Mouse (Mus musculus) forebrain, embryonic 12.5 days (tissue): ENCODE measurements around the gene Megf11. TPM values are rescaled to one million over a fixed set of nuclear protein-coding genes. Genes with fewer than 3 reads are reported as not detected.

Experiments used
- ATAC-seq: fragments of 200-750 bp; cut with Nextera tagmentation; 2 replicates; pipeline ENCODE4 v1.8.0; 2017; ENCODE audit warnings: moderate TSS enrichment; ENCODE audit not compliant: low FRiP score
- H3K27ac ChIP-seq: fragments of 300-500 bp; sonication (generic); 2 replicates; pipeline ENCODE4 v1.5.1; 2016; ENCODE audit warnings: mild to moderate bottlenecking
- H3K27me3 ChIP-seq: fragments of 300-500 bp; sonication (generic); 2 replicates; pipeline ENCODE4 v1.6.1; 2016; ENCODE audit warnings: mild to moderate bottlenecking
- H3K36me3 ChIP-seq: fragments of 300-500 bp; sonication (generic); replicated peaks from 2 replicates; pipeline ENCODE4 v1.6.1; 2016; ENCODE audit warnings: mild to moderate bottlenecking
- H3K4me1 ChIP-seq: fragments of 300-500 bp; sonication (generic); 2 replicates; pipeline ENCODE4 v1.6.1; 2016
- H3K4me2 ChIP-seq: fragments of 300-500 bp; sonication (generic); 2 replicates; pipeline ENCODE4 v1.6.1; 2016; ENCODE audit warnings: mild to moderate bottlenecking, moderate library complexity
- H3K4me3 ChIP-seq: fragments of 300-500 bp; sonication (generic); replicated peaks from 2 replicates; pipeline ENCODE4 v1.5.1; 2016; ENCODE audit warnings: mild to moderate bottlenecking
- H3K9ac ChIP-seq: fragments of 300-500 bp; sonication (generic); 2 replicates; pipeline ENCODE4 v1.6.1; 2016; ENCODE audit warnings: mild to moderate bottlenecking
- H3K9me3 ChIP-seq: fragments of 300-500 bp; sonication (generic); 2 replicates; pipeline ENCODE4 v1.6.1; 2016
- WGBS: fragments of 180-500 bp; shearing (Covaris S2); methylation state at CpG from one replicate; pipeline ENCODE4 v1.1.7; 2016; 5-methylcytosine and 5-hydroxymethylcytosine counted together
- polyA plus RNA-seq: library from polyadenylated mRNA; unstranded; fragments of >200 nt; fragmentation: Nextera tagmentation; extraction: Ambion mirVana; gene quantifications from 2 replicates; pipeline ENCODE4 v1.2.1, GENCODE M21; 2016

Gene Megf11
- polyA plus RNA-seq, 1 experiment from 2014 or later: 3.8 TPM

DNA sequence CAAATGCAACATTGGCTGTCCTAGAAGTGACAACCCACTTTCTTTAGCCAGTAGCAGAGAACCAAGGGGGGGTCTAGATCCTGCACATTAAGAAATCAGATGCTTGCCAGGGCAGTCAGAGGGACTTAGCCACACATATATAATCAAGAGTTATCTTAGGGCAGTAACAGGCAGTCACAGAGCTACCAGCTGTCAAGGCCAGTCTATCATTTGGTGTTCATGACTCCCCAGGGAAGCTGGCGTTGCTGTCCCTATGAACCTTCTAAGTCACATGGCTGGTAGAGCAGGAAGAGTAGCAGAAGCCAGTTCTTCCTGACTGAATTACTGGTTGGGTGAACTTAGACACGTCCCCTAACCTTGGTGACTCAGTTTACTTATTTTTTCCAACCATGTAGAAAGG lies 307.7 kb downstream of the Megf11 start:
- Histone ChIP-seq H3K9me3 (no peaks in the 10 kb centered on the region), H3K4me3 (no peak overlapping the region), H3K36me3 (peaks cover 6% of the 10 kb centered on the region; the same call in 1 of the 2 replicates), H3K4me2 (no peak overlapping the region), H3K27ac (no peak overlapping the region), H3K9ac (no peak overlapping the region), H3K27me3 (0 out of 2 replicates have a peak, but pooled peaks cover 2% of the 10 kb centered on the region), H3K4me1 (0 out of 2 replicates have a peak, but pooled peaks cover 2% of the 10 kb centered on the region)
- no peak for ATAC-seq
- 79% methylated on average over 2 of the region's 2 CpGs for WGBS

DNA sequence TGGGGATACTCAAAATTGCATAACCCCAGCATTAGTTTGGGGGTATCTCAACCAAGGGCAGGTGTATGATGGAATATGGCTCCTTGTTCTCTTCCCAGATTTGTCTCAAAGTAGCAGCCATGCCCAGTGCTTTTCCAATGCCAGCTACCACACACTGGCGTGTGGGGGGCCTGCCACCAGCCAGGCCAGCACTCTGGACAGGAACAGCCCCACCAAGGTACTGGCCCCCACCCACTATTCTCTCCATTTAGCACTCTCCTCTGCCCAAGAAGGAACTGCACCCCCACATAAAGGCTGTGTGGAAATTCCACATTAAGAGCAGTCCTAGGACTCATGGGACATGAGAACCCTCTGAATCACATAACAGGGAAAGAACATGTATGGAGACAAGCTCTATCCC lies 309.8 kb downstream of the Megf11 start:
- Histone ChIP-seq H3K27ac (no peak overlapping the region), H3K9me3 (no peaks in the 10 kb centered on the region), H3K4me1 (0 out of 2 replicates have a peak, but pooled peaks cover 2% of the 10 kb centered on the region), H3K36me3 (peaks cover 6% of the 10 kb centered on the region; the same call in 1 of the 2 replicates), H3K4me2 (no peak overlapping the region), H3K4me3 (no peak overlapping the region), H3K9ac (no peak overlapping the region), H3K27me3 (no peaks in the 10 kb centered on the region)
- WGBS: 80% methylated on average over 1 of the region's 1 CpGs
- ATAC-seq: no peak

DNA sequence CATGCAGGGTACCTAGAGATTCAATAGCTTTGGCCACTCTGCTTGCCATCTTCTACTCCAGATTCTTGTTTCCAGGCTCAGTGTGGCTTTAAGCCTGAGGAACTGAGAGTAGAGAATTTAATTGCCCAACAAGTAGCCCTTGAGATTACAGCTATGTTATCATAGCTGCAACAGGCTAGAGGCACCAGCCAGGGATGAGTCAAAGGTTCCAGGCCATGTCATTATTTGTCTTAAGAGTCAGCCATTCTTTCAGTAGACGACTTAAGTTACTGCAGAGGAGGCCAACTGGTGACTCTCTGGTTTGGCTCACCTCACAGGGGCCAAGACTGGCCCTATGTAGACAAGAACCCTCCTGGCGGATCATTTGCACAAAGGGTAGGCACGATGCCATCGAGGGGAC lies 311.0 kb downstream of the Megf11 start:
- Histone ChIP-seq H3K9ac (no peak overlapping the region), H3K4me3 (no peak overlapping the region), H3K36me3 (peaks cover 6% of the 10 kb centered on the region; the same call in 1 of the 2 replicates), H3K27ac (no peak overlapping the region), H3K4me1 (no peaks in the 10 kb centered on the region), H3K27me3 (no peaks in the 10 kb centered on the region), H3K4me2 (no peak overlapping the region), H3K9me3 (no peaks in the 10 kb centered on the region)
- no peak for ATAC-seq
- 91% methylated on average over 4 of the region's 4 CpGs for WGBS

DNA sequence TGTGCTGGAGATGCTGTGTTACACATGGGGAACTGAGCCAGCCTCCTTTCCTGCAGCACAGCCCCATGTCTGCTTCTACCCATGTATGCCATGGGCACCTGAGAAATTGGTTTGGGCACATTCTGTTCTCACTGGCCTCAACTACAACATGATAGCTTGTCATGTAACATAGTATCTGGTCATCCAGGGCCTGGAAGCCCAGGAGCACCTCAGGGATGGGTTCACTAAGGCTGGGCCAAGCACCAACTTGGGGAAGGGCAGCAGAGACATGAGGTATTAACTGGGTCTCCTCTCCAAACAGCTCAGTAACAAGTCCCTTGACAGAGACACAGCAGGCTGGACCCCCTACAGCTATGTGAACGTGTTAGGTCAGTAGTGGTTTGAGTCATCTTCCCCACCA lies 311.6 kb downstream of the Megf11 start:
- peaks cover 6% of the 10 kb centered on the region; the same call in 1 of the 2 replicates for H3K36me3 ChIP-seq
- H3K4me2 ChIP-seq: no peak overlapping the region
- ATAC-seq: no peak
- no peaks in the 10 kb centered on the region for H3K4me1 ChIP-seq
- no peaks in the 10 kb centered on the region for H3K9me3 ChIP-seq
- H3K9ac ChIP-seq: no peak overlapping the region
- no peak overlapping the region for H3K4me3 ChIP-seq
- H3K27me3 ChIP-seq: no peaks in the 10 kb centered on the region
- 52% methylated on average over 1 of the region's 1 CpGs for WGBS
- H3K27ac ChIP-seq: no peak overlapping the region

DNA sequence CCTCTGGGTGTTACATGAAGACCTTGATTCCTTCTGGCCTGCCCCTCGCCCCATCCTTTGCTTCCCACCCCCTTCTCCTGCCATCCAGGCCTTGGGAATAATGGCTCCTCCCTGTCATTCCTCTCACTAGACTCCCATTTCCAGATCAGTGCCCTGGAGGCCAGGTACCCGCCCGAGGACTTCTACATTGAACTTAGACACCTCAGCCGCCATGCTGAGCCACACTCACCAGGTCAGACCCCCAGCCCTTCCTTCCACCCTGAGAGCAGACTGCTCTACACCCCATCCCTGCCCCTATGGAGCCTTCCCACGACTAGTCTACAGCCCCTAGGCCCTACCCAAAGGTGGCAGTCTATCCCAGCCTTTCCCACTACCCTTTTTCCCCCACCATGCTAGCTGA lies 312.3 kb downstream of the Megf11 start:
- no peaks in the 10 kb centered on the region for H3K9me3 ChIP-seq
- no peak overlapping the region for H3K9ac ChIP-seq
- no peaks in the 10 kb centered on the region for H3K27me3 ChIP-seq
- H3K36me3 ChIP-seq: peaks cover 6% of the 10 kb centered on the region; the same call in 1 of the 2 replicates
- H3K27ac ChIP-seq: no peak overlapping the region
- H3K4me3 ChIP-seq: no peak overlapping the region
- ATAC-seq: no peak
- 89% methylated on average over 5 of the region's 5 CpGs for WGBS
- no peaks in the 10 kb centered on the region for H3K4me1 ChIP-seq
- no peak overlapping the region for H3K4me2 ChIP-seq

DNA sequence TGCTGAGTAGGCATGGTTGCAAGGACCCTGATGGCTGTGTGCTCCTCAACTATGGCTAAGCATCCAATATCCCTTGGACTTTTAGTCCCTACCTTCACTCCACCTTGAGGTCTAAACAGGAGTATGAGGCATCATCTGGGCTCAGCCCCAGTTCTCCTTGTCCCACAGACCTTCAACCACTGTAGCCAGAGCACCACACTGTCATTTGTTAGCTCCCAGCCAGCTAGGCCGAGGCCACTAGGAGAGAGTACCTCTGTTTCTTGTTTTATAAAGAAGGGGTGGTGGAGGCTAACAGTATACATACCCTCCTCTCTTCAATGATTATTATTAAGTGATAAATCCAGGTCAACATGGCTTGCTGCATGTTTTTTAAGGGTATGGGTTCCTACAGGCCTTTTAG lies 313.2 kb downstream of the Megf11 start:
- 97% methylated on average over 1 of the region's 1 CpGs for WGBS
- Histone ChIP-seq H3K9me3 (no peaks in the 10 kb centered on the region), H3K4me2 (no peak overlapping the region), H3K4me3 (no peak overlapping the region), H3K27ac (no peak overlapping the region), H3K27me3 (no peaks in the 10 kb centered on the region), H3K36me3 (0 out of 2 replicates have a peak, but pooled peaks cover 6% of the 10 kb centered on the region), H3K4me1 (no peaks in the 10 kb centered on the region), H3K9ac (no peak overlapping the region)
- no peak for ATAC-seq

DNA sequence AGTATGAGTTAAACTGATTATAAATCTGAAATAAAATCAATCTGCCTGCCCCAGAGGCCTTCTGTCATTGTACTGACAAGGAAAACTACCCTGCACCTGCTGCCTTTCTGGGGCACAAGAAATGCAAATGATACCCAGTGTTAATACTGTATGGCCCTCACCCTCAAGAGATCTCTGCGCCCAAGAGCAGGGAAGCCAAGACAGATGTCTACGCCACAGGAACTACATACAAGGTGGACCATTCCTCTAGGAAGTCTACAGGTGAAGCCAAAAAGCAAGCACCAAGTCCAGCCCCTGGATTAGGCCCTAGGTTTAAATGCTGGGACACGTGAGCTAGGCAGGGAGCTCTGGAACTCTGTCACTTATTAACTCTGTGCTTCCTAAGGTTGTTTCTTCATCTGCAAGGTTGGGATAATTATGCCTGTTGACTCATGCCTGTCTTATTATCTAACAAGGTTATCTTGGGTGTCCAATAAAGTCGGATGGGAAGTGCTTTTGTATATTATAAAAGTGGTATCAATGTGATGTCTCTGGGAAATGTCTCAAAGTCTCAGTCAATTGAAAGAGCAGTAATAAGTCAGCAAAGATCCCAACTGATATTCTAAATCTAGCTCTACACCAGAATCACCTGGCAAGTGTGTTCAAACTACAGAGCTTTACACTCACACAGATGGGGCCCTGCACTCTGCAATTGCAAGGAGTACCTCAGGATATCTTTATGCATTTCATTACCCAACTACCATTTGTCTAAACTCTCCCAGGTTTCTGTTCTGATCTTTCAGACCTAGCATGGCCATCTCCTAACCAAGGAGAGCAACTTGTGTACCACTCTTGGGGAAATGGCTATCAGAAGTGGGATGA lies 315.3 kb downstream of the Megf11 start:
- Histone ChIP-seq H3K9ac (no peak overlapping the region), H3K36me3 (peaks cover 4% of the 10 kb centered on the region; the same call in 1 of the 2 replicates), H3K4me1 (no peaks in the 10 kb centered on the region), H3K4me3 (no peak overlapping the region), H3K4me2 (no peak overlapping the region), H3K27me3 (no peaks in the 10 kb centered on the region), H3K27ac (no peak overlapping the region), H3K9me3 (no peaks in the 10 kb centered on the region)
- no peak for ATAC-seq
- 90% methylated on average over 4 of the region's 4 CpGs for WGBS

DNA sequence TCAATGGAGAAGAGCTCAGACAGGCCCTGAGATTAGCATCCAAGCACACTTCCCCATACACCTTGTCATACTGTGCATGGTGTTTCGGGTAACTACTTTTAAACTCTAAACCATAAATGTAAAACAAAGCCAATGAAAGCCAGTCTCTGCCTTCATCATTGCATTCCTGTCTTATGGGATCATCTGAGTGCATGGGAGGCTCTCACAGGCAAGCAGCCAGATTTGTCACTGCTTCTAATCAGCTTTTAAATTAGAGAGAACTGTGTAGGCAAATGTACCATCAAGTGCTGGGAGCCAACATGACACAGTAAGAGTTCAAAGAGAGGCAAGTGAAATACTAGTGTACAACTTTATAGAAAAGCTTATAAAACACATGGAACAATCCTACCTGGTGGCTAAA lies 316.2 kb downstream of the Megf11 start:
- H3K9ac ChIP-seq: no peak overlapping the region
- no peaks in the 10 kb centered on the region for H3K27me3 ChIP-seq
- no peak for ATAC-seq
- no peak overlapping the region for H3K4me2 ChIP-seq
- no peak overlapping the region for H3K27ac ChIP-seq
- H3K4me1 ChIP-seq: no peaks in the 10 kb centered on the region
- H3K36me3 ChIP-seq: peaks cover 7% of the 10 kb centered on the region; the same call in 1 of the 2 replicates
- 88% methylated on average over 1 of the region's 1 CpGs for WGBS
- H3K9me3 ChIP-seq: no peaks in the 10 kb centered on the region
- H3K4me3 ChIP-seq: no peak overlapping the region

DNA sequence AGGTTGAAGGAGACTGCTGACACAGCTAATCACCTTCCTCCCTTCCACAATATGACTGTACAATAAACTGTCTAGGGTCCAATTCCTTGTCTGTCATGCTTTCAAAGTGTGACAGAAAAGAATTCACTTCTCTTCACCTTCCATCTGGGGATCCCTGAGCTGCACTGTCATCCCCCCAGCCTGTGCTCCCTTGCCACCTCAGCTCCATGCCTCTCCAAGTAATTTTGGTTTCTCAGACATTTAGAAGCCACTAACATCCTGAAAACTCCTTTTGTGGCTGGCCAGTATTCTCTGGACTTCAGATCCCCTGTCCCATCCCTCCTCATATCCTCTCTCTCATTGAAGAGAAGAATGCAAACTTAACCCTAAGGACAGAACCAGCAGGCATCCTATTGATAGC lies 317.0 kb downstream of the Megf11 start:
- Histone ChIP-seq H3K4me2 (no peak overlapping the region), H3K9me3 (no peaks in the 10 kb centered on the region), H3K27me3 (no peaks in the 10 kb centered on the region), H3K36me3 (peaks cover 8% of the 10 kb centered on the region), H3K4me3 (no peak overlapping the region), H3K4me1 (no peaks in the 10 kb centered on the region), H3K27ac (no peak overlapping the region), H3K9ac (no peak overlapping the region)
- no peak for ATAC-seq

DNA sequence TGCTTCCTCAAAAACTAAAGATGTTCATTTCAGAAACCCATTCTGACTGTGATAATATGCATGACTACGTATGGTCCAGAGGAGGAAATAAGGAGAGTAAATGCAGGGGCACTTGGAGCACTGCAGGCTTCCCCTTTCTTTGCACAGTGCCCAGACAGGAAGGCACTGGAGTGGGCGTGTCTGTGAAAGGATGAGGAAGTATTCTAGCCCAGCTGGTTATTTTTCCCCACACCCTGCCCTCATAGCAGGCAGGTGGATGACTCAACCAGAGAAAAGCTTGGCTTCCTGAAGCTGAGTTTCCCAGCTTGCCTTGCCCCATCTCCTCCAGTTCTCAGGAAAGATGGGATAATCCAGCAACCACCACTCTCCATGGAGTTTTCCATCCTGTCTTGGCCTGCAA lies 317.5 kb downstream of the Megf11 start:
- WGBS: 83% methylated on average over 2 of the region's 2 CpGs
- Histone ChIP-seq H3K27ac (no peak overlapping the region), H3K4me1 (no peaks in the 10 kb centered on the region), H3K4me3 (no peak overlapping the region), H3K27me3 (no peaks in the 10 kb centered on the region), H3K4me2 (no peak overlapping the region), H3K9ac (no peak overlapping the region), H3K9me3 (no peaks in the 10 kb centered on the region), H3K36me3 (peaks cover 14% of the 10 kb centered on the region)
- ATAC-seq: no peak

DNA sequence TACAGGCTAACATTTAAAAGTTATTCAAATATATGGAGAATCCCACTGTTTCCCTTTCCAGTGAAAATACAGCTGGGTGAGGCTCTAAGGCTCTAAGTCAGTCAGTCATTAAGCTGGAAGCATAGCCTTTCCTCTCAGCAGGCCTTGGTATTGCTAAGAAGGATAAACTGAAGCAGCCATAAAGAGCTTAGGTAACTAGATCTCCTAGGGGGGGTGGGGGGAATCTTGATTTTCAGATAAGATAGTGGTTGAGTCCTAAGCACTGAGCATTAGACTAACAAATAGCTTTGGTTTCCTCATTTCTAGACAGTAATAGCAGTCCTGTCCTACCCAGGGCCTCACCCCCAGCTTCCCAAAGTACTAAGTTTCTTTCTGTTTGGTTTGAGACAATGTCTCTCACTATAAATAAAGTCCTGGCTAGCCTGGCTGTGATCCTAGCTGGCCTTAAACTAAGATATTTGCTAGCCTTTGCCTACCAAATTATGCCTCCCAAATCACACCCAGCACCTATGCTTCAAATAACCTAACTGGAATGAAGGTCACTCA lies 318.1 kb downstream of the Megf11 start:
- H3K27ac ChIP-seq: no peak overlapping the region
- H3K4me1 ChIP-seq: no peaks in the 10 kb centered on the region
- H3K27me3 ChIP-seq: no peaks in the 10 kb centered on the region
- H3K4me2 ChIP-seq: no peak overlapping the region
- no peak overlapping the region for H3K4me3 ChIP-seq
- peaks cover 17% of the 10 kb centered on the region for H3K36me3 ChIP-seq
- no peaks in the 10 kb centered on the region for H3K9me3 ChIP-seq
- H3K9ac ChIP-seq: no peak overlapping the region
- ATAC-seq: no peak

DNA sequence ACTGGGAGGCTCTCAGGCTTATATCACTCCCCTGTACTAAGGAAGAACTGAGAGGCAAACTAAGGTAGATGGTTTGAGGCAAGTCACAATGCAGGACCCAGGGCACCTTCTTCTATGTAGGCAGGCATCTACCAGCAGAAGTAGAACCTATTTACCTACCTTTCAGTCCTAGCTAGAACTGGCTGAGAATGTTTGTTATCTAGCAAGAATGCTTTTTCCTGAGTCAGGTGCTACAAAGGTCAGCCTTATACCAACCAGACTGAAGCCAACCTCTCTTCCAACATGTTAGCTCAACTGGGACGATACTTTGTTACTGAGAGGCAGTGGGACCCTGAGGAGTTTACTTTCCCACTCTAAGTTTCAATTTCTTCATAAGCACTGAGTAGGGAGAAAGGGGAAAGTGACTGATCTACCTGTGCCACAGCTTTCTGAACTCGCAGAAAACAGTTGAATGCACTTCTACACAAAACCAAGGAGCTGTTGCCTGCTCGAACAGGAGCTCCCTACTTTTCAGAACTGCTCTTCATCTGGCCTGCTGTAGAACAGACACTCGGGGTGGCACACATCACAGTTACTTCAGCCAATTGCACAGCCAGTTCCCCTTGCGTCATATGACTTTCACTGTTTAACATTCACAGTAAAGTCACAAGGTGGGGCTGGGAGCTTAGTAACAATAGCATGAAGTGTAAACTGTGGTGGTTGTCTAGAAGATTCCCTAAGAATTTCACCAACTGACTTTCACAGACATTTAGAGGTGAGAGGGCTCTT lies 318.8 kb downstream of the Megf11 start:
- no peak for ATAC-seq
- no peak overlapping the region for H3K4me2 ChIP-seq

More for the DNA sequence above, 318.8 kb downstream of the Megf11 start:
- Histone ChIP-seq H3K9ac (no peak overlapping the region), H3K9me3 (no peaks in the 10 kb centered on the region), H3K27me3 (no peaks in the 10 kb centered on the region), H3K4me3 (no peak overlapping the region), H3K4me1 (no peaks in the 10 kb centered on the region), H3K36me3 (peaks cover 17% of the 10 kb centered on the region), H3K27ac (no peak overlapping the region)
- 89% methylated on average over 5 of the region's 5 CpGs for WGBS
